Mouse (Mus musculus) megakaryocyte, embryonic 14.5 days (primary cell): ENCODE data around the gene Itprip.

Experiments used
- FLI1 ChIP-seq: IDR thresholded peaks from 2 replicates; pipeline ENCODE4 v1.6.1; 2012; ENCODE audit warnings: low read length, inconsistent platforms, mixed read lengths
- GATA1 ChIP-seq: IDR thresholded peaks from 3 replicates; pipeline ENCODE4 v1.6.1; 2012; ENCODE audit warnings: mixed read lengths, low read length, inconsistent platforms, borderline replicate concordance

GRCm38 (mm10) chr19:47853951-47854795 lies 64.9 kb downstream of the Itprip start:
- TF ChIP-seq GATA1 (no peak), FLI1 (no peak)
